Mouse (Mus musculus) thymus, postnatal 14 days (tissue): ENCODE measurements around the gene Phox2b.

Experiments
- DNase-seq: peaks from one replicate; pipeline ENCODE4 v3.0.0; 2021

Phox2b gene

GRCm38 (mm10) chr5:67090856-67091255 lies 8.2 kb downstream of the Phox2b start:
- no peak for DNase-seq

DNA sequence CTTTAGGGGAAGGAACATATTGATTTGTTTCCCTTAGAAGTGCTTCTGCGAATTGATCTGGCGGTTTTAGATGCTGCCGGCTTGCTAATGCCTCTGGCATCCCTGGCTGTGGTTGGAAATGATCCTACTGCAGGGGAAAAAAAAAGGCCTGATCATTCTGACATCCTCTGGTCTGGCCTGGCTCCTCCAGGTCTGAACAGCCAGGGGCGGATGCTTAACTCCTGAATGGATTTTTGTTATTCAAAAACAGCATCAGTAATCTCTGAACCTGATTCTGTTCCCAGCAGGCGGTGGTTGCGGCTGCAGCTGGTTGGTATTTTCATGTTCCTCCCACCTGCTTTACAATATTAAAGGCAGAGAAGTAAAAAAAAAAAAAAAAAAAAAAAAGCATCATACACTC lies 16.0 kb downstream of the Phox2b start:
- DNase-seq, result no peak

DNA sequence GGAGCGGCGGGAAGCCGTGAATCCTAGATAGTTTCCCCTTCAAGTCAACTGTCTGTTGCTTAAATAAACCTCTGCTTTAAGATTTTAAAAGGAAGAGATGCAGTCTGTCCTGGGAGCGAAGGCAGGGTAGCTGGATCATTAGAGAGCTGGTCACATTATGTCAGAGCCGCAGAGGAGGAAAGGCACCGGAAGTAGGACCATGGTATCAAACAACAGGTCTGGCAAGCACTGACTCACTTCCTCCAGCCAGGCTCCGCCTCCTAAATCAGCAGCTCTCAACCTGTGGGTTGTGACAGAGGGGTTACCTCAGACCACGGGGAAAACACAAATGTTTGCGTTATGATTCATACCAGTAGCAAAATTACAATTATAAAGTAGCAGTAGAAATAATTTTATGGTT lies 35.5 kb downstream of the Phox2b start:
- no peak for DNase-seq

DNA sequence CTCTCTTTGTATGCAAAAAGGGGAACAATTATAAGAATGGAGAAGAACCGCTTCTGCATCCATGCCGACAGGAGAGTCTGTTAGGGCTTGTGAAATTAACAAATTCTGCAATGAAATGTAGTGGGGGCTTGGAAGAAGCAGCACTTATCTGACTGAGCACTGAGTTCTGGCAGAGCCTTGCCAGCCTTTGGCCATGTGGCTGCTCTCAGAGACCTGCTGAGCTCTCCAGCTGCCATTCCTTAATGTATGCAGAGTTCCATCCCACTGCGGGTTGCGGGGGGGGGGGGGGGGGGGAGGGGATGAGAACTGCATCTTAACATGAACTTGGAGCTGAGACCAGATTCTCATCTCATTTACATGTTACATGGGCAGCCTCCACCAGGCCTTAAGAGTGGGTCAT lies 38.6 kb downstream of the Phox2b start:
- no peak for DNase-seq

DNA sequence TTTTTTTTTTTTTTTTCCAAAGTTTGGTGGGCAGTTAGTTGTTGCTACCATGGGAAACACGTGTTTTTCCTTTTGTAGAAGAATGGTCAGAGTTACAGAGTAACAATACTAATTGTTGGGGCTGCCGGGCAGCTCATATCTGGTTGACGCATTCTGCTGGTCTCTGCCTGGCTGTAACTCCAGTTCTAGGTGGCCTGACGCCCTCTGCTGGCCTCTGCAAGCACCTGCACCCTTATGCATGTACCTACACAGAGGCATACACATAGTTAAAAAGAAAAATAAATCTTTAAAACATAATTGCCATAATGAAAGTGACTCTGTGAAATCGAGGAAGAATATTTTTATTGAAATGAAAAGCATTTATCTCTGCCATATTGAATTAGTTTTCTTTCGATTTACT lies 41.3 kb downstream of the Phox2b start:
- no peak for DNase-seq

DNA sequence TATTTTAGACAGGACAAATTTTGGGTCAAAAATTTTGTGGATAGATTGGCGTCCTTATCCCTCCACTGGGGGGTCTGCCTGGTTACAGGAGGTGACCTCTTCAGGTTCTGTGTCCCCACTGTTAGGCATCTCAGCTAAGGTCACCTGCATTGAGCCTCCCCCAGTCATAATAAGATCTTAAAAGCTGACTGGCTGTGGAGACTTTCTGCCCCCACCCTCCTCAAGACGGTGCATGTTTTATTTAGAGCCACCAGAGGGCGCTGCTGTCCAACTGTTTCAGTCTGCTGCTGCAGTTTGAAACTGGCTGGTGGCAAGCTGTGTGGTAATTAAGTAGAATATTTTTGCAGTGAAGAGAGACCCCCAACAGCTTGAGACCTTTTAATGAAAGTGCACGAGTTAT lies 51.1 kb downstream of the Phox2b start:
- DNase-seq, result peak; percentile 10
